Mouse (Mus musculus) liver, embryonic 14.5 days (tissue): Measurements from ENCODE around the gene Zfp598. TPM values are rescaled to one million over a fixed set of nuclear protein-coding genes. Genes with fewer than 3 reads are reported as not detected.
A peak's percentile ranks its signal among the peaks of the same experiment; 100 is the strongest.

ENCODE experiments used
- ATAC-seq: fragments of 200-750 bp; cut with Nextera tagmentation; 2 replicates; pipeline ENCODE4 v1.8.0; 2017; ENCODE audit warnings: moderate number of reproducible peaks, mild to moderate bottlenecking, moderate library complexity; ENCODE audit not compliant: insufficient read depth
- DNase-seq, 3 experiments: peaks; one replicate each; pipeline ENCODE4 v3.0.0-alpha.2; 2012 to 2013; ENCODE audit warnings: low read depth in 3 of 3, low spot score in 3 of 3
- H3K27ac ChIP-seq: fragments of 300-500 bp; sonication (generic); 2 replicates; pipeline ENCODE4 v1.5.1; 2014; ENCODE audit warnings: moderate library complexity, mild to moderate bottlenecking, control low read depth, inconsistent platforms
- H3K27me3 ChIP-seq: fragments of 300-500 bp; sonication (generic); 2 replicates; pipeline ENCODE4 v1.6.1; 2014; ENCODE audit warnings: mild to moderate bottlenecking, low read length, moderate library complexity; ENCODE audit not compliant: control insufficient read depth, insufficient read depth
- H3K36me3 ChIP-seq: fragments of 300-500 bp; sonication (generic); replicated peaks from 2 replicates; pipeline ENCODE4 v1.6.1; 2014; ENCODE audit warnings: low read depth; ENCODE audit not compliant: control insufficient read depth, insufficient read depth
- H3K4me1 ChIP-seq, 2 experiments: fragments of 200-500 bp in 1 of 2; fragments of 300-500 bp in 1 of 2; sonication (generic) in 1 of 2; replicated peaks; 2 replicates each; pipeline ENCODE4 v1.6.1; 2012 to 2014; ENCODE audit warnings: antibody characterized with exemption in 1 of 2, inconsistent platforms in 1 of 2, low read length in 1 of 2; ENCODE audit not compliant: control insufficient read depth in 2 of 2, insufficient read depth in 2 of 2
- H3K4me2 ChIP-seq: fragments of 300-500 bp; sonication (generic); 2 replicates; pipeline ENCODE4 v1.6.1; 2014; ENCODE audit warnings: low read depth, mild to moderate bottlenecking, control low read depth, moderate library complexity
- H3K4me3 ChIP-seq, 2 experiments: fragments of 200-500 bp in 1 of 2; fragments of 300-500 bp in 1 of 2; sonication (generic) in 1 of 2; 2 replicates each; pipeline ENCODE4 v1.5.1; 2012 to 2014; ENCODE audit warnings: low read depth in 2 of 2, low read length in 2 of 2, mild to moderate bottlenecking in 2 of 2, control low read depth in 1 of 2, inconsistent platforms in 1 of 2, moderate library complexity in 1 of 2; ENCODE audit not compliant: insufficient read depth in 1 of 2
- H3K9ac ChIP-seq: fragments of 300-500 bp; sonication (generic); replicated peaks from 2 replicates; pipeline ENCODE4 v1.6.1; 2014; ENCODE audit warnings: mild to moderate bottlenecking, control low read depth, moderate library complexity
- H3K9me3 ChIP-seq: fragments of 300-500 bp; sonication (generic); 2 replicates; pipeline ENCODE4 v1.6.1; 2016; ENCODE audit warnings: low read length, mixed read lengths; ENCODE audit not compliant: control insufficient read depth
- CTCF ChIP-seq: IDR thresholded peaks from 2 replicates; pipeline ENCODE4 v1.5.1; 2016; ENCODE audit warnings: antibody characterized with exemption, low read depth, control low read depth
- EP300 ChIP-seq: IDR thresholded peaks from 2 replicates; pipeline ENCODE4 v1.6.1; 2016; ENCODE audit warnings: antibody characterized with exemption, low read depth
- WGBS: fragments of 180-500 bp; shearing (Covaris S2); extraction: QIAGEN DNeasy Blood & Tissue Kit; methylation state at CpG from one replicate; pipeline ENCODE4 v1.1.7; 2014; ENCODE audit not compliant: insufficient replicate concordance; 5-methylcytosine and 5-hydroxymethylcytosine counted together
- polyA plus RNA-seq, 2 experiments: library from polyadenylated mRNA; depleted of rRNA in 1 of 2; stranded (reverse) in 1 of 2; unstranded in 1 of 2; fragments of >200 nt; fragmentation: Nextera tagmentation in 1 of 2; extraction: Ambion mirVana in 1 of 2; gene quantifications; 2 replicates each; pipeline versions ENCODE4 v1.2.1 to v1.2.3; 2012 to 2014

The Zfp598 gene
- polyA plus RNA-seq, 2 experiments: 10.7 to 23.8 TPM

DNA sequence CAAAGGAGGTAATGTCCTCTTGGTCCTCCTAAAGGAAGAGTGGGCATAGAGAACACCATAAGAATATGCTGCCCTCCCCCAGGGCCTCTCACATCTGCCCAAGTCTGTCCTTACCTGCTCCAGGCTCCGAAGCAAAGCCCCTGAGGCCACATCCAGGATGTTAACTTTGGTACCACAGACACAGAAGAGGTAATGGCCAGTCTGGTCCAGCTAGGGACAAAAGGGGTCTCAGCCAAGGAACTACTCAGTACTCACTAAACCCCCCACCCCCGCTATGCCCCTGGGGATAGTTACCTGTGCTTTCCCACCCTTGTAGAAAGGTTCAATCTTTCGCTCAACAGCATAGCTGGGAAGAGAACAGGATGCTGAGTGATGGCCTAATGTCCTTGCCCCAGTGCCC lies 36.3 kb downstream of the Zfp598 start:
- no peak overlapping the region for H3K27ac ChIP-seq
- TF ChIP-seq CTCF (no peak), EP300 (no peak)
- ATAC-seq: no peak
- H3K4me2 ChIP-seq: no peak overlapping the region; the same call in 1 of the 2 replicates
- no peak for DNase-seq
- no peaks in the 10 kb centered on the region for H3K27me3 ChIP-seq
- peaks cover 12 to 14% of the 10 kb centered on the region in 2 experiments for H3K4me1 ChIP-seq
- H3K9me3 ChIP-seq: no peaks in the 10 kb centered on the region
- no peak overlapping the region for H3K9ac ChIP-seq
- 80% methylated on average over 3 of the region's 3 CpGs for WGBS
- peaks cover 14% of the 10 kb centered on the region for H3K36me3 ChIP-seq
- no peak overlapping the region for H3K4me3 ChIP-seq

DNA sequence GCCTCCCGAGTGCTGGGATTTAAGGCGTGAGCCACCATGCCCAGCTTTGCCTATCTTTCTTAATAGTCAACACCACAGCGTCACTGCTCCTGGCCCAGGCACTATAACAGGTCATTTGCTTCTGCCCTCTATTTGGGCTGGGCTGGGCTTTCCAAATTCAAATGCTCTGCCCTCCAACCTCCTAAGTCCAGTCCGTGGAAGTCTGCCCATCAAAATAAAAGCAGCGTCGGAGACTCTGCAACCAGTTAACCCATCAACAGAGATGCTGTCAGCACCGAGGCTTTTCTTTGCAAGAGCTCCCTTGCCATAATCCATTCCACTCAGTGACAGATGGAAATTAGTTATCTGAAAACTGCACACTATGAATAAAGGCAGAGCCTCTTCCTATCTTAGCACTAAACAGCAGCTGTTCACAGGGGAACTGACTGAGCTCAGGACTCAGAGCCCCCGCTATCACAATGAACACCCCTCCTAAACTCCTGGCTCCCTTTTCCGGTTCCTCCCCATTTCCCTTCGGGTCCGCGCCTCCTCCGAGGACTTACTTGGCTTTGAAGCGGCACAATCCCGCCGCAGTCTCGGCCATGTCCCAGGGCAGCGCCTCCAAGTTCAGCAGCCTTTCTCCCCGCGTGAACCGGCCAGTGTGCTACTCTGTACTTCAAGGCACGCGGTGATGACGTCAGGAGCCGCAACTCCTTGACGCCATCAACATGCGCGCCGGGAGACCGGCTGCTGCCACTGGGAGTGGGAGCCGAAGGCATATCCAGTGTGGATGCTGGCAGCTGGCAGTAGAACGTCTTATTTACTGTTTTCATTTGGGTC lies 37.7 kb downstream of the Zfp598 start, which contains the start of gene Tbl3:
TSS of gene Tbl3 (minus strand) at position 679 of the 819 bp plus-strand sequence.
- WGBS: 1% methylated on average over 32 of the region's 32 CpGs
- peak within 1 kb of the TSS; percentile 72 to 86 for H3K4me3 ChIP-seq
- DNase-seq (peak; percentile 85 to 90 (median 88)), ATAC-seq (peak; percentile 89)
- peak within 1 kb of the TSS; percentile 90 for H3K27ac ChIP-seq
- H3K4me2 ChIP-seq: peak within 1 kb of the TSS; percentile 97
- peaks cover 6% of the 10 kb centered on the region for H3K36me3 ChIP-seq
- TF ChIP-seq CTCF (no peak; the same call in 1 of the 2 replicates), EP300 (peak; percentile 38; the same call in 1 of the 2 replicates)
- no peaks in the 10 kb centered on the region for H3K27me3 ChIP-seq
- no peaks in the 10 kb centered on the region for H3K9me3 ChIP-seq
- peak within 1 kb of the TSS; percentile 83 for H3K9ac ChIP-seq
- H3K4me1 ChIP-seq: peaks cover 12 to 14% of the 10 kb centered on the region in 2 experiments

DNA sequence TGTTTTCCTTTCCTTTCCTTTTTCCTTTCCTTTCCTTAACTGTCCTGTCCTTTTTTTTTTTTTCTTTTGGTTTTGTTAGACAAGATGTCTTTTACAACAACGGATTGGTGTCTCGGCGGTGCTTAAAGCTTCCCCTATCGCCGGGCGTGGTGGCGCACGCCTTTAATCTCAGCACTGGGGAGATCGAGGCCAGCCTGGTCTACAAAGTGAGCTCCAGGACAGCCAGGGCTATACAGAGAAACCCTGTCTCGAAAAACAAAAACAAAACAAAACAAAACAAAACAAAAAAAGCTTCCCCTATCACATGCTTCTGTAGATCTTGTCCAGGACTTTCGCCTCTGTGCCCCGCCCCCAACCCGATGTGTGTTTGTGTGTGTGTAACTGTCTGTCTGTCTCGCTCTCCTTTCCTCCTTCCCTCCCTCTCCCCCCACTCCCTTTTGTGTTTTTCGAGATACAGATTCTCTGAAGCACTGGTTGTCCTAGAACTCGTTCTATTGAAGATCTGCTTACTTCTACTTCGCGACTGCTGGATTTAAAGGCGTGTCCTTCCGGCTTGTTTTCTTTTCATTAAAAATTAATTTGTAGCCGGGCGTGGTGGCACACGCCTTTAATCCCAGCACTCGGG lies 38.4 kb downstream of the Zfp598 start:
- ATAC-seq (peak; percentile 61; the same call in 1 of the 2 replicates), DNase-seq (no peak)
- peak overlapping the region; percentile 72 to 86 for H3K4me3 ChIP-seq
- peak overlapping the region; percentile 97 for H3K4me2 ChIP-seq
- peak overlapping the region; percentile 90 for H3K27ac ChIP-seq
- peak overlapping the region; percentile 83 for H3K9ac ChIP-seq
- WGBS: 3% methylated on average over 24 of the region's 24 CpGs
- TF ChIP-seq CTCF (no peak), EP300 (no peak)
- H3K27me3 ChIP-seq: no peaks in the 10 kb centered on the region
- H3K9me3 ChIP-seq: no peaks in the 10 kb centered on the region
- H3K36me3 ChIP-seq: peaks cover 4% of the 10 kb centered on the region; the same call in 1 of the 2 replicates
- peaks cover 12 to 14% of the 10 kb centered on the region in 2 experiments for H3K4me1 ChIP-seq

DNA sequence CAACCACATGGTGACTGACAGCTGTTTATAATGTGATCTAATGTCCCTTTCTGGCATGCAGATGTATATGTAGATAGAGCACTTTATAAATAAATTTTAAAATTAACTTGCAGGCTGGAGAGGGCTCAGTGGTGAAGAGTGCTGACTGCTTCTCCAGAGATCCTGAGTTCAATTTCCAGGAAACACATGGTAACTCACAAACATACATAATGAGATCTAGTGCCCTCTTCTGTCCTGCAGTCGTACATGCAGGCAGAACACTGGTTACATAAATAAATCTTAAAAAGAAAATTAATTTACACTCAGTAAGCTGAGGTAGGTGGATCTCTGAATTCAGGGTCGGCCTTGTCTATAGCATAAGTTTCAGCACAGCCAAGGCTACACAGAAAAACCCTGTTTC lies 39.2 kb downstream of the Zfp598 start:
- H3K36me3 ChIP-seq: peaks cover 3% of the 10 kb centered on the region; the same call in 1 of the 2 replicates
- ATAC-seq: no peak
- DNase-seq: peak in 1 of 3 experiments; percentile 61
- H3K9me3 ChIP-seq: no peaks in the 10 kb centered on the region
- H3K4me2 ChIP-seq: peak overlapping the region; percentile 97
- no peak overlapping the region for H3K9ac ChIP-seq
- H3K27ac ChIP-seq: no peak overlapping the region
- peak; percentile 58; the same call in 1 of the 2 replicates for TF ChIP-seq CTCF
- no peak for TF ChIP-seq EP300
- peak overlapping the region in 1 of 2 experiments; percentile 86; a peak in 2 of 4 replicates for H3K4me3 ChIP-seq
- WGBS: 18% methylated on average over 2 of the region's 2 CpGs
- peaks cover 12 to 14% of the 10 kb centered on the region in 2 experiments for H3K4me1 ChIP-seq
- no peaks in the 10 kb centered on the region for H3K27me3 ChIP-seq

DNA sequence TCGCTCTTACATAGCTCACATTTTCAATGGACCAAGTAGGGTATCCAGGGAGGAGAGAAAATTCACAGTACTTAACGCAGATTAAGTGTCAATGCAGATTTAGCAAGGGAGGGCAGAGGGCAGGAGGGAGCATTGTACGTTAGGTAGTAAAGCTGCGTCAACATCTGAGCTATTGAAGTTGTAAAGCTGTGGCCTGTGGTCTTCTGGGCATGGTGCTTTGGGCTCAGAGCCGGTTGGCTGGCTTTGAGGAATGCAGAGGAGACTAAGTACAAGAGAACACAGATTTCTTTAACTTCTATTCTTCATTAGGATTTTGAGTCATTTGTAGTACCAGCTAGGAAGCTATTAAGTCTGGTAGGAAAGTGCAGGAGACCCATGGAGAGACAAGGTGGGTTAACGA lies 46.1 kb downstream of the Zfp598 start:
- no peak for DNase-seq
- Histone ChIP-seq H3K4me2 (no peak overlapping the region), H3K4me3 (no peak overlapping the region), H3K9ac (no peak overlapping the region), H3K9me3 (no peaks in the 10 kb centered on the region), H3K4me1 (peaks cover 2 to 6% of the 10 kb centered on the region in 2 experiments), H3K36me3 (peaks cover under 1% of the 10 kb centered on the region; the same call in 1 of the 2 replicates), H3K27me3 (no peaks in the 10 kb centered on the region), H3K27ac (no peak overlapping the region)
- 81% methylated on average over 6 of the region's 6 CpGs for WGBS
- ATAC-seq: no peak
- TF ChIP-seq EP300: no peak
- TF ChIP-seq CTCF: no peak
